Mouse (Mus musculus): ENCODE results near the gene Gm21818. TPM values are rescaled to one million over a fixed set of nuclear protein-coding genes. Genes with fewer than 3 reads are reported as not detected.
"Not testable (repeated sequence)": the region's sequence is repeated elsewhere in the genome, so short reads cannot be mapped to it uniquely, and the experiment has no call there.

Gm21818 gene
- polyA plus RNA-seq, 1 experiment from 2014 or later: not detected

DNA sequence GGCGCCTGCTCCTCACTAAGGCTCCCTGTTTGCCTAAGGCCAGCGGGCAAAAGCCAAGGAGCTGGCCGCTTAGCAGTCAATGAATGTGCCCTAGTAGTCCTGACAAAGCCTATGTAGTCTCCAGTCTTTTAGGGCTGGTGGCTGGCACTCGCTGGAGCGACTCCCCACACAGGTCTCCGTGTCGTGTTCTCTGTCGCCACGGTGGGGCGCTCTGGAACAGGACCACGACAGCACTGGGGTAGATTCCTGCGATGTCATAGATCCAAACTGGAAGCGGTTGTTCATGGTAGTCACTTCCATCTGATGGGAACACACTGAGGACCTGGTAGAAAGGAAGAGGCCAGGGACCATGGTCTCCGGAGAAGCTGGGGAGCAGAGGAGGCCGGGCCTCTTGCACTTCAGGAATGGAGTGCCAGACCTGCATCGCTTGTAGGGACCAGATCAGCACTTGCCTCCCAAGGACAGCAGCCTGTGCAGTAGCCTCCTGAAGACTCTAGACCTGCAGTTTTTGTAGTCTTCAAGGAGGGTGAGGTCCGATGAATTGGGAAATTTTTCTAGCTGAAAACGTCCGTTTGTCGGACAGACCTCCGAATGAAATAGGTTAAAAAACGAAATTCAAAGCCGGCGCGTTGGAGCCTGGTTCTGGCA lies 50.9 kb downstream of the Gm21818 start:
- not testable (repeated sequence) for H3K27me3 ChIP-seq (ENCODE audit: control insufficient read depth, insufficient read depth, low read length); DNase-seq (ENCODE audit: low spot score); H3K9me3 ChIP-seq (ENCODE audit: control insufficient read depth, low read length); ATAC-seq (ENCODE audit: low FRiP score); H3K36me3 ChIP-seq (replicated peaks; ENCODE audit: control insufficient read depth, insufficient read depth); H3K27ac ChIP-seq; H3K4me2 ChIP-seq (replicated peaks); H3K9ac ChIP-seq; H3K4me1 ChIP-seq (replicated peaks; ENCODE audit: control insufficient read depth, insufficient read depth, low read length); H3K4me3 ChIP-seq (replicated peaks; ENCODE audit: low read length)
- WGBS: 93% methylated on average over 16 of the region's 25 CpGs

Other genes starting within 250 kb of the Gm21818 start
- gene Gm21761, start 243.2 kb upstream of the Gm21818 start, polyA plus RNA-seq (2014; fragmentation: Nextera tagmentation; extraction: Ambion mirVana): not detected in 2 replicates
- gene B020031M17Rik, start 221.6 kb upstream of the Gm21818 start, polyA plus RNA-seq (2014; fragmentation: Nextera tagmentation; extraction: Ambion mirVana): not detected in 2 replicates
- not detected in 2 replicates for gene Gm36079, start 145.4 kb upstream of the Gm21818 start, polyA plus RNA-seq (2014; fragmentation: Nextera tagmentation; extraction: Ambion mirVana)
- not detected in 2 replicates for gene Gm21188, start 120.2 kb upstream of the Gm21818 start, polyA plus RNA-seq (2014; fragmentation: Nextera tagmentation; extraction: Ambion mirVana)
- not detected in 2 replicates for gene Gm20767, start 32.2 kb upstream of the Gm21818 start, polyA plus RNA-seq (2014; fragmentation: Nextera tagmentation; extraction: Ambion mirVana)
- gene Gm21762, start 43.5 kb downstream of the Gm21818 start, polyA plus RNA-seq (2014; fragmentation: Nextera tagmentation; extraction: Ambion mirVana): not detected in 2 replicates
- gene Gm21731, start 66.7 kb downstream of the Gm21818 start, polyA plus RNA-seq (2014; fragmentation: Nextera tagmentation; extraction: Ambion mirVana): not detected in 2 replicates
- not detected in 2 replicates for gene AF067061, start 90.7 kb downstream of the Gm21818 start, polyA plus RNA-seq (2014; fragmentation: Nextera tagmentation; extraction: Ambion mirVana)
- gene BC147527, start 128.0 kb downstream of the Gm21818 start, polyA plus RNA-seq (2014; fragmentation: Nextera tagmentation; extraction: Ambion mirVana): not detected in 2 replicates
- gene Tcstv3, start 144.4 kb downstream of the Gm21818 start, polyA plus RNA-seq (2014; fragmentation: Nextera tagmentation; extraction: Ambion mirVana): not detected in 2 replicates

Data from hindbrain, embryonic 14.5 days (tissue).